Mouse (Mus musculus) CH12.LX (cell line): ENCODE measurements around the gene Slc25a21. TPM values are rescaled to one million over a fixed set of nuclear protein-coding genes. Genes with fewer than 3 reads are reported as not detected.

Source experiments
- DNase-seq: peaks from one replicate; pipeline ENCODE4 v3.0.0-alpha.2; 2013; ENCODE audit errors: extremely low read depth
- H3K27ac ChIP-seq: 2 replicates; pipeline ENCODE4 v1.5.1; 2012; ENCODE audit warnings: low read depth, mild to moderate bottlenecking, control low read depth, moderate library complexity; ENCODE audit not compliant: insufficient read depth
- H3K27me3 ChIP-seq: replicated peaks from 2 replicates; pipeline ENCODE3; 2012; ENCODE audit warnings: inconsistent platforms
- H3K36me3 ChIP-seq, 2 experiments: replicated peaks in 1 of 2; 2 replicates each; pipeline versions ENCODE3 to v1.6.1; 2012; ENCODE audit warnings: inconsistent platforms in 1 of 2, low read length in 1 of 2, mild to moderate bottlenecking in 1 of 2, mixed read lengths in 1 of 2, moderate library complexity in 1 of 2; ENCODE audit not compliant: control insufficient read depth in 1 of 2, insufficient read depth in 1 of 2
- H3K4me1 ChIP-seq, 2 experiments: 2 replicates each; pipeline ENCODE4 v1.6.1; 2012; ENCODE audit warnings: inconsistent platforms in 1 of 2, moderate library complexity in 1 of 2; ENCODE audit not compliant: insufficient read depth in 2 of 2, control insufficient read depth in 1 of 2
- H3K4me2 ChIP-seq: 2 replicates; pipeline ENCODE4 v1.6.1; 2012; ENCODE audit warnings: low read depth, mild to moderate bottlenecking, control low read depth; ENCODE audit not compliant: poor library complexity, insufficient read depth, severe bottlenecking
- H3K4me3 ChIP-seq, 3 experiments: fragments of 150-350 bp in 1 of 3; sonication (generic) in 1 of 3; replicated peaks in 1 of 3; 2 replicates each; pipeline versions ENCODE3 to v1.5.1; 2011 to 2012; ENCODE audit warnings: low read depth in 2 of 3, low read length in 2 of 3, mild to moderate bottlenecking in 2 of 3, moderate library complexity in 2 of 3, control low read depth in 1 of 3, improper control_type of control experiment in 1 of 3, inconsistent platforms in 1 of 3, mixed read lengths in 1 of 3; ENCODE audit not compliant: poor library complexity in 1 of 3
- H3K79me2 ChIP-seq: replicated peaks from 2 replicates; pipeline ENCODE4 v1.6.1; 2012; ENCODE audit warnings: mild to moderate bottlenecking, moderate library complexity; ENCODE audit not compliant: control insufficient read depth, poor library complexity, insufficient read depth, severe bottlenecking; ENCODE audit errors: extremely low read depth
- H3K9ac ChIP-seq: 2 replicates; pipeline ENCODE4 v1.6.1; 2012; ENCODE audit warnings: low read depth, mild to moderate bottlenecking, control low read depth, moderate library complexity; ENCODE audit not compliant: insufficient read depth
- H3K9me3 ChIP-seq: replicated peaks from 2 replicates; pipeline ENCODE3; 2012; ENCODE audit warnings: low read length, inconsistent platforms, mixed read lengths
- BHLHE40 ChIP-seq: IDR thresholded peaks from 2 replicates; pipeline ENCODE4 v1.6.1; 2011; ENCODE audit warnings: mild to moderate bottlenecking, low read depth, low read length, improper control_type of control experiment
- CHD2 ChIP-seq: IDR thresholded peaks from 2 replicates; pipeline ENCODE4 v1.6.1; 2011; ENCODE audit warnings: low read length, improper control_type of control experiment
- CTCF ChIP-seq, 2 experiments: IDR thresholded peaks in 1 of 2; conservative IDR thresholded peaks in 1 of 2; 2 replicates each; pipeline ENCODE4 v1.5.1; 2011 to 2012; ENCODE audit warnings: low read depth in 2 of 2, low read length in 2 of 2, improper control_type of control experiment in 1 of 2, inconsistent platforms in 1 of 2, mild to moderate bottlenecking in 1 of 2, moderate library complexity in 1 of 2
- E2F4 ChIP-seq: IDR thresholded peaks from 2 replicates; pipeline ENCODE4 v1.6.1; 2011; ENCODE audit warnings: low read depth, low read length, improper control_type of control experiment; ENCODE audit not compliant: insufficient replicate concordance
- ELF1 ChIP-seq: IDR thresholded peaks from 2 replicates; pipeline ENCODE4 v1.6.1; 2014; ENCODE audit warnings: low read depth, mild to moderate bottlenecking, inconsistent platforms, low read length, improper control_type of control experiment
- EP300 ChIP-seq: IDR thresholded peaks from 2 replicates; pipeline ENCODE4 v1.6.1; 2011; ENCODE audit warnings: low read length, improper control_type of control experiment
- ETS1 ChIP-seq: conservative IDR thresholded peaks from 2 replicates; pipeline ENCODE4 v1.6.1; 2012; ENCODE audit warnings: low read depth, mild to moderate bottlenecking, inconsistent platforms, low read length, improper control_type of control experiment, moderate library complexity
- GABPA ChIP-seq: IDR thresholded peaks from 2 replicates; pipeline ENCODE4 v1.6.1; 2012; ENCODE audit warnings: low read depth, low read length, improper control_type of control experiment, inconsistent platforms; ENCODE audit not compliant: insufficient replicate concordance
- IRF4 ChIP-seq: IDR thresholded peaks from 2 replicates; pipeline ENCODE4 v1.6.1; 2014; ENCODE audit warnings: low read depth, mild to moderate bottlenecking, inconsistent platforms, low read length, improper control_type of control experiment
- JUN ChIP-seq: IDR thresholded peaks from 2 replicates; pipeline ENCODE4 v1.6.1; 2011; ENCODE audit warnings: low read depth, mild to moderate bottlenecking, low read length, improper control_type of control experiment, moderate library complexity; ENCODE audit not compliant: insufficient read depth
- JUND ChIP-seq: conservative IDR thresholded peaks from 2 replicates; pipeline ENCODE4 v1.6.1; 2011; ENCODE audit warnings: low read depth, low read length, improper control_type of control experiment
- KAT2A ChIP-seq: IDR thresholded peaks from 2 replicates; pipeline ENCODE4 v1.6.1; 2012; ENCODE audit warnings: low read length, improper control_type of control experiment, inconsistent platforms; ENCODE audit not compliant: insufficient replicate concordance
- MAFK ChIP-seq: IDR thresholded peaks from 2 replicates; pipeline ENCODE4 v1.6.1; 2011; ENCODE audit warnings: low read length, improper control_type of control experiment; ENCODE audit not compliant: insufficient replicate concordance
- MAZ ChIP-seq: IDR thresholded peaks from 2 replicates; pipeline ENCODE4 v1.6.1; 2012; ENCODE audit warnings: low read depth, mild to moderate bottlenecking, inconsistent platforms, low read length, improper control_type of control experiment, moderate library complexity
- MXI1 ChIP-seq: IDR thresholded peaks from 2 replicates; pipeline ENCODE4 v1.6.1; 2011; ENCODE audit warnings: mild to moderate bottlenecking, low read depth, low read length, improper control_type of control experiment
- MYC ChIP-seq: IDR thresholded peaks from 2 replicates; pipeline ENCODE4 v1.6.1; 2011; ENCODE audit warnings: low read depth, mild to moderate bottlenecking, improper control_type of control experiment, low read length
- NELFE ChIP-seq: IDR thresholded peaks from 2 replicates; pipeline ENCODE4 v1.6.1; 2011; ENCODE audit warnings: low read depth, low read length, improper control_type of control experiment
- NRF1 ChIP-seq: IDR thresholded peaks from 2 replicates; pipeline ENCODE4 v1.6.1; 2014; ENCODE audit warnings: low read depth, mild to moderate bottlenecking, inconsistent platforms, low read length, improper control_type of control experiment, moderate library complexity
- PAX5 ChIP-seq: IDR thresholded peaks from 2 replicates; pipeline ENCODE4 v1.6.1; 2012; ENCODE audit warnings: low read length, inconsistent platforms, mixed read lengths
- RAD21 ChIP-seq: IDR thresholded peaks from 2 replicates; pipeline ENCODE4 v1.6.1; 2011; ENCODE audit warnings: low read depth, mild to moderate bottlenecking, low read length, improper control_type of control experiment, moderate library complexity
- RCOR1 ChIP-seq: conservative IDR thresholded peaks from 2 replicates; pipeline ENCODE4 v1.6.1; 2012; ENCODE audit warnings: low read depth, mild to moderate bottlenecking, inconsistent platforms, low read length, improper control_type of control experiment
- SMC3 ChIP-seq: IDR thresholded peaks from 2 replicates; pipeline ENCODE4 v1.6.1; 2011; ENCODE audit warnings: low read depth, low read length, improper control_type of control experiment
- TCF12 ChIP-seq: IDR thresholded peaks from 2 replicates; pipeline ENCODE4 v1.6.1; 2014; ENCODE audit warnings: low read depth, mild to moderate bottlenecking, inconsistent platforms, low read length, improper control_type of control experiment
- USF1 ChIP-seq: IDR thresholded peaks from 2 replicates; pipeline ENCODE4 v1.6.1; 2014; ENCODE audit warnings: low read depth, mild to moderate bottlenecking, inconsistent platforms, low read length, improper control_type of control experiment
- ZMIZ1 ChIP-seq: IDR thresholded peaks from 2 replicates; pipeline ENCODE4 v1.6.1; 2012; ENCODE audit warnings: low read depth, mild to moderate bottlenecking, inconsistent platforms, low read length, improper control_type of control experiment
- ZNF384 ChIP-seq: IDR thresholded peaks from 2 replicates; pipeline ENCODE4 v1.6.1; 2012; ENCODE audit warnings: low read depth, low read length, improper control_type of control experiment, inconsistent platforms
- dilution Hi-C: fragments of 300-500 bp; cut with MboI; formaldehyde crosslinking; loops from 2 replicates; pipeline ENCODE4 v1.14.3; 2020; ENCODE audit warnings: low sequenced_read_pairs; ENCODE audit not compliant: extremely low pct_unique_long_range_greater_than_20kb, extremely low pct_ligation_motif_present
- in situ Hi-C: fragments of 300-500 bp; cut with MboI; formaldehyde crosslinking; loops from 3 replicates; pipeline ENCODE4 v1.14.3; 2019; ENCODE audit warnings: low sequenced_read_pairs, low pct_ligation_motif_present, low pct_unique_long_range_greater_than_20kb, mixed read lengths
- polyA plus RNA-seq: library from polyadenylated mRNA; unstranded; fragments of >175 nt; gene quantifications from 2 replicates; pipeline ENCODE4 v1.2.1, GENCODE M21; 2012; ENCODE audit warnings: low read depth; ENCODE audit not compliant: insufficient read length
- total RNA-seq, 2 experiments: library from RNA; depleted of rRNA; stranded (reverse); fragments of 300-350 nt in 1 of 2; fragments of >200 nt in 1 of 2; gene quantifications; 2 replicates each; pipeline ENCODE4 v1.2.3; 2012 to 2014

Slc25a21 gene
- total and polyA plus RNA-seq, 3 experiments, result not detected

DNA sequence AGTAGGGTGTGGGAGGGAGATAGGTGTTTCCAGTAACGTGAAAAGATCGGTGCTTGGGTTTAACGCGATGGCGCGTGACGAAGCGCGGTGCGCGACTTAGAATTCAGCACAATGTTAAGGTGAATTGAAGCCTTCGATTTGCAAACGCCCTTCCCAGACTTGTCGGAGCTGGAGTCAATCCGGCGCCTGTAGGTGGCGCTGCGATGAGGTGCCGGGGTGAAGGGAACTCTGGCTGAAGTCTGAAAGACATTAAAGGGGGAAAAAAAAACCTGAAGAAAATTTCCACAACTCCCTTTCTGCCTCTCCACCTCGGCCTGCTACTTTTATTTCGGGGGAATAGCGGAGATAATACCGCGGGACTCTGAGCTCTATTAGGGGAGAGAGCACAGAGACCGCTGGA lies 507.5 kb downstream of the Slc25a21 start:
- no peak overlapping the region for H3K4me3 ChIP-seq
- dilution Hi-C loops, result no loop called here
- H3K27ac ChIP-seq, result no peak overlapping the region
- in situ Hi-C loops, result loop anchor here (25.0 kb wide), 1 partner anchor 498 kb away; the partner anchor contains the start of gene Slc25a21
- no peaks in the 10 kb centered on the region for H3K79me2 ChIP-seq
- no peaks in the 10 kb centered on the region for H3K9me3 ChIP-seq
- H3K4me1 ChIP-seq, result peaks cover 0 to 15% of the 10 kb centered on the region in 2 experiments; a peak in 2 of 4 replicates
- DNase-seq, result no peak
- H3K36me3 ChIP-seq, result no peaks in the 10 kb centered on the region
- no peak overlapping the region for H3K9ac ChIP-seq
- no peak overlapping the region for H3K4me2 ChIP-seq
- no peaks in the 10 kb centered on the region for H3K27me3 ChIP-seq
- TF ChIP-seq JUND, result no peak
- TF ChIP-seq RAD21, result no peak
- no peak for TF ChIP-seq CTCF (conservative IDR thresholded peaks at IDR 0.05 in 1 of 2, IDR thresholded peaks at IDR 0.05 in 1 of 2; ENCODE audit: low read depth in 2 of 2, low read length in 2 of 2)
- TF ChIP-seq JUN, result no peak
- no peak for TF ChIP-seq USF1
- no peak for TF ChIP-seq E2F4
- TF ChIP-seq MAFK, result no peak
- no peak for TF ChIP-seq BHLHE40
- no peak for TF ChIP-seq PAX5
- TF ChIP-seq SMC3, result no peak
- no peak for TF ChIP-seq CHD2
- TF ChIP-seq KAT2A, result no peak

- Histone ChIP-seq H3K4me1 (peaks cover 0 to 15% of the 10 kb centered on the region in 2 experiments; a peak in 2 of 4 replicates), H3K9me3 (no peaks in the 10 kb centered on the region), H3K36me3 (no peaks in the 10 kb centered on the region), H3K4me3 (no peak overlapping the region), H3K4me2 (no peak overlapping the region), H3K9ac (no peak overlapping the region), H3K27ac (no peak overlapping the region), H3K79me2 (no peaks in the 10 kb centered on the region), H3K27me3 (no peaks in the 10 kb centered on the region)
- TF ChIP-seq NELFE (no peak), NRF1 (no peak), BHLHE40 (no peak), EP300 (no peak), MXI1 (no peak), CTCF (conservative IDR thresholded peaks at IDR 0.05 in 1 of 2, IDR thresholded peaks at IDR 0.05 in 1 of 2; ENCODE audit: low read depth in 2 of 2, low read length in 2 of 2) (no peak), RAD21 (no peak), MYC (no peak), MAZ (no peak), ZMIZ1 (no peak), RCOR1 (no peak), ELF1 (no peak), ZNF384 (no peak), USF1 (no peak), ETS1 (no peak), GABPA (no peak), IRF4 (no peak), JUN (no peak), TCF12 (no peak)
- in situ Hi-C loops, result loop anchor here (25.0 kb wide), 1 partner anchor 498 kb away; the partner anchor contains the start of gene Slc25a21
- DNase-seq, result no peak
- dilution Hi-C loops, result no loop called here
These were observed 507.9 kb downstream of the Slc25a21 start for GRCm38 (mm10) chr12:56689331-56689730.
